Mouse (Mus musculus) frontal cortex, adult 2 months (tissue): ENCODE measurements around the gene Muc15. TPM values are rescaled to one million over a fixed set of nuclear protein-coding genes. Genes with fewer than 3 reads are reported as not detected.
A peak's percentile ranks its signal among the peaks of the same experiment; 100 is the strongest.

Experiments
- DNase-seq, 2 experiments: peaks; one replicate each; pipeline ENCODE4 v3.0.0; 2022; ENCODE audit warnings: low spot score in 1 of 2; ENCODE audit errors: extremely low spot score in 1 of 2
- polyA plus RNA-seq: library from polyadenylated mRNA; depleted of rRNA; stranded (reverse); fragments of >200 nt; gene quantifications from 2 replicates; pipeline ENCODE4 v1.2.3, GENCODE M21; 2012; rRNA removed

Muc15 gene
- polyA plus RNA-seq = 0.15 and 0.20 TPM in 2 replicates

GRCm38 (mm10) chr2:110721290-110721753 lies at the start of gene Muc15:
TSS of gene Muc15 (plus strand) at chr2:110721340.
- no peak for DNase-seq

GRCm38 (mm10) chr2:110709436-110709835 lies 11.7 kb upstream of the Muc15 start:
- DNase-seq = peak in 1 of 2 experiments; percentile 23

GRCm38 (mm10) chr2:110710055-110710720 lies 11.0 kb upstream of the Muc15 start:
- DNase-seq = peak; percentile 28 to 81

- DNase-seq = peak; percentile 67 to 69
Measured at GRCm38 (mm10) chr2:110719051-110719450, 2.1 kb upstream of the Muc15 start.

- peak in 1 of 2 experiments; percentile 52 for DNase-seq
Measured at GRCm38 (mm10) chr2:110722208-110722607, 1.1 kb downstream of the Muc15 start.

GRCm38 (mm10) chr2:110726106-110726505 lies 5.0 kb downstream of the Muc15 start:
- no peak for DNase-seq

GRCm38 (mm10) chr2:110737236-110737635 lies 16.1 kb downstream of the Muc15 start:
- DNase-seq = peak in 1 of 2 experiments; percentile 25

GRCm38 (mm10) chr2:110737981-110738380 lies 16.8 kb downstream of the Muc15 start:
- DNase-seq = no peak

GRCm38 (mm10) chr2:110739781-110740180 lies 18.6 kb downstream of the Muc15 start:
- DNase-seq = no peak

GRCm38 (mm10) chr2:110740493-110740892 lies 19.4 kb downstream of the Muc15 start:
- no peak for DNase-seq

GRCm38 (mm10) chr2:110757556-110757955 lies 36.4 kb downstream of the Muc15 start:
- DNase-seq = no peak

GRCm38 (mm10) chr2:110759434-110759833 lies 38.3 kb downstream of the Muc15 start:
- no peak for DNase-seq

- no peak for DNase-seq
Measured at GRCm38 (mm10) chr2:110787396-110787795, 66.3 kb downstream of the Muc15 start.

Other genes with a start within 250 kb of the Muc15 start
- not detected in 2 replicates for gene Slc5a12, start 124.0 kb upstream of the Muc15 start, polyA plus RNA-seq
- gene Ano3, start 229.6 kb downstream of the Muc15 start, polyA plus RNA-seq = 39.9 and 40.9 TPM in 2 replicates